Mouse (Mus musculus) liver, embryonic 15.5 days (tissue): ENCODE results near the gene 6430531B16Rik. TPM values are rescaled to one million over a fixed set of nuclear protein-coding genes. Genes with fewer than 3 reads are reported as not detected.

ENCODE experiments used
- ATAC-seq: fragments of 200-750 bp; cut with Nextera tagmentation; 2 replicates; pipeline ENCODE4 v1.8.0; 2017; ENCODE audit warnings: moderate number of reproducible peaks, mild to moderate bottlenecking, moderate library complexity; ENCODE audit not compliant: insufficient read depth
- H3K27ac ChIP-seq: fragments of 300-500 bp; sonication (generic); replicated peaks from 2 replicates; pipeline ENCODE4 v1.5.1; 2015; ENCODE audit warnings: mild to moderate bottlenecking, inconsistent platforms
- H3K27me3 ChIP-seq: fragments of 300-500 bp; sonication (generic); 2 replicates; pipeline ENCODE4 v1.6.1; 2015; ENCODE audit warnings: mild to moderate bottlenecking, inconsistent platforms
- H3K36me3 ChIP-seq: fragments of 300-500 bp; sonication (generic); replicated peaks from 2 replicates; pipeline ENCODE4 v1.6.1; 2015; ENCODE audit warnings: moderate library complexity, mild to moderate bottlenecking, inconsistent platforms
- H3K4me1 ChIP-seq: fragments of 300-500 bp; sonication (generic); replicated peaks from 2 replicates; pipeline ENCODE4 v1.6.1; 2015; ENCODE audit warnings: inconsistent platforms
- H3K4me2 ChIP-seq: fragments of 300-500 bp; sonication (generic); 2 replicates; pipeline ENCODE4 v1.6.1; 2015; ENCODE audit warnings: moderate library complexity, mild to moderate bottlenecking, inconsistent platforms
- H3K4me3 ChIP-seq: fragments of 300-500 bp; sonication (generic); replicated peaks from 2 replicates; pipeline ENCODE4 v1.5.1; 2015; ENCODE audit warnings: mild to moderate bottlenecking, inconsistent platforms
- H3K9ac ChIP-seq: fragments of 300-500 bp; sonication (generic); 2 replicates; pipeline ENCODE4 v1.6.1; 2015; ENCODE audit warnings: moderate library complexity, mild to moderate bottlenecking, inconsistent platforms
- H3K9me3 ChIP-seq: fragments of 300-500 bp; sonication (generic); replicated peaks from 2 replicates; pipeline ENCODE4 v1.6.1; 2016; ENCODE audit warnings: inconsistent platforms
- WGBS: fragments of 180-500 bp; shearing (Covaris S2); methylation state at CpG from one replicate; pipeline ENCODE4 v1.1.7; 2015; ENCODE audit warnings: mixed read lengths; ENCODE audit not compliant: insufficient replicate concordance; 5-methylcytosine and 5-hydroxymethylcytosine counted together
- polyA plus RNA-seq: library from polyadenylated mRNA; unstranded; fragments of >200 nt; fragmentation: Nextera tagmentation; extraction: Ambion mirVana; gene quantifications from 2 replicates; pipeline ENCODE4 v1.2.1, GENCODE M21; 2015

6430531B16Rik gene
- polyA plus RNA-seq, 1 experiment from 2014 or later = not detected

DNA sequence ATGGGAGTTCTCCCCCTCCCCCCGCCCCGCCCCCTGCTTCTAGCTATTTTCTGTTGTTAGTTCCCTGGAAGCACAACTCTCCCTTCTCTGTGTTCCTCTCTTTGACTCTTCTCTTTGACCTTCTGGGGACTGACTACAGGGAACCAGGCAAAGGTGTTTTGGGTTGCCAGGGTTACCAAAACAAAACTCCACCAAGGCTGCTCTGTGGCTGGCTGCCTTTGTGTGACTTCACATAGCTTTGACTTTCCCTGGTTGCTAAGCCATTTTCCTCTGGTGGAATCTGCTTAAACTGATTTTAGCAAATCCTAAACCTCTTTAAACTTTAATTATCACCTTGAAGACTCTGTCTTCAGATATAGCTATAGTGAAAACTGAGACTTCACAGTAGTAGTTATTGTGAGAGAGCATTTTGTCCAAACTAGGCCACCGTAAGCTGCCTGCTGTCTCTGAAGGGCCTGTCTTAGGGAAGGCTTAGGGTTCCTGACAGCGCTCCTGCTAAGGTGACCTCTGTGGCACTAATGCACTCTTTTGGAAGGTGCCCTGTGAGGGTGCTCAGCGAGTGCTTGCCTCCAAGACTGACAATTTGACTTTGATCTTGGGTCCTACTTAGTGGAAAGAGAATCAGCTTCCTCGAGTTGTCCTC lies 26.4 kb downstream of the 6430531B16Rik start:
- 72% methylated on average over 6 of the region's 6 CpGs for WGBS
- Histone ChIP-seq H3K4me2 (no peak overlapping the region; the same call in 1 of the 2 replicates), H3K27ac (no peak overlapping the region), H3K9ac (no peak overlapping the region), H3K36me3 (no peaks in the 10 kb centered on the region), H3K4me3 (no peak overlapping the region), H3K27me3 (peaks cover 29% of the 10 kb centered on the region), H3K9me3 (no peaks in the 10 kb centered on the region), H3K4me1 (peaks cover 31% of the 10 kb centered on the region)
- no peak for ATAC-seq

DNA sequence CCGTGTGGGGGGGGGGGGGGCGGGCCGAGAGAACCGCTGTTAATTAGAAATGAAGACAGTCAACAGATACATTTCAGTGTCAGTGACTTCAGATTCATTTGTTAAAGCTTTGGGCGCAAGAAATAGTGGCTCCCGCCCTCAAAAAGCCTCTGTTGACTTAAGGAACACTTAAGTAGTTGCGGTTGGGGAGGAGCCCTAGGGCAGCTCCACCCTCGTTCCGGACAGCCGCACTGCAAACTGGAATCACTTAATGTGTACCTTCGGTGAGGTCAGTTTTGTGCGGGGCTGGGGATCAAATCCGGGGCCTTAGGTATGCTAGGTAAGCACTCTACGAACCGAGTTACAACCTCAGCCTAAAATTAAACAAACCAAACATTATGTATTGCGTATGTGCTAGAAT lies 27.5 kb downstream of the 6430531B16Rik start:
- no peak for ATAC-seq
- Histone ChIP-seq H3K9me3 (no peaks in the 10 kb centered on the region), H3K9ac (peak overlapping the region; percentile 46; the same call in 1 of the 2 replicates), H3K27ac (no peak overlapping the region), H3K36me3 (no peaks in the 10 kb centered on the region), H3K4me1 (peaks cover 28% of the 10 kb centered on the region), H3K4me3 (peak overlapping the region; percentile 64), H3K27me3 (peaks cover 35% of the 10 kb centered on the region), H3K4me2 (peak overlapping the region; percentile 91)
- 3% methylated on average over 15 of the region's 16 CpGs for WGBS

DNA sequence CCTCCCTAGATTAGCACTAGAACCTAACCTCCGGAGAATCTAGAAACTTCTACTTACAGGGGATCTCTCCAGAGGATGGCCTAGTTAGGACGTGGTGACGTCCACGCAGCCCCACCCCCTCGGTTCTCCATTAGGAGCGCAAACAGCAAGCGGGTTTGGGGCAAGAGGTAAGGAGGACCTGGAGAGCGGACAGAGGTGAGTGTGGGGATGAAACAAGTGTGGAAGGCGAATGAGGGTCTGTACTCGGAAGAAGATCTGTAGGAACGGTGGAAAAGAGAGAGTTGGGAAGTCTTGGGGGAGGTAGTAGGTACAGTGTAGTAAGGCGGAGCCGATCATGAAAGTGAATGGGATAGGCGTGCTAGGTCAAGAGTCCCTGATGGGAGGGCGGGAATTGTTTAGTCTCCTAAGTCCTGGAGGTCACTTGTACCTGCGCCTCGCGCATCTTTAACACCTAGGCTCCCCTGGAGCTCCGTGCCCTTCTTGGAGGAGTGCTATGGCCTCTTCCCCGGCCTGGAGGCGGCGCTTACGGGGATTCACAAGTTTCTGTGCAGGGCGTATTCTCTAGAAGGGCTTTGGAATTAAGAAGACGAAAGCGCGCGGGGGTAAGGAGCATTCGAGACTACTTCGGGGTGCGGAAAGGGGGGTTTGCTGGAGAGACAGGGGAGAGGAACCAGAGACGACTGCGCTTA lies 28.1 kb downstream of the 6430531B16Rik start:
- no peaks in the 10 kb centered on the region for H3K9me3 ChIP-seq
- under 1% methylated on average over 33 of the region's 33 CpGs for WGBS
- peaks cover 42% of the 10 kb centered on the region for H3K27me3 ChIP-seq
- no peak overlapping the region; the same call in 1 of the 2 replicates for H3K27ac ChIP-seq
- H3K9ac ChIP-seq = peak overlapping the region; percentile 46; the same call in 1 of the 2 replicates
- peak overlapping the region; percentile 64 for H3K4me3 ChIP-seq
- H3K36me3 ChIP-seq = no peaks in the 10 kb centered on the region
- H3K4me1 ChIP-seq = peaks cover 21% of the 10 kb centered on the region
- peak; percentile 77 for ATAC-seq
- H3K4me2 ChIP-seq = peak overlapping the region; percentile 91

DNA sequence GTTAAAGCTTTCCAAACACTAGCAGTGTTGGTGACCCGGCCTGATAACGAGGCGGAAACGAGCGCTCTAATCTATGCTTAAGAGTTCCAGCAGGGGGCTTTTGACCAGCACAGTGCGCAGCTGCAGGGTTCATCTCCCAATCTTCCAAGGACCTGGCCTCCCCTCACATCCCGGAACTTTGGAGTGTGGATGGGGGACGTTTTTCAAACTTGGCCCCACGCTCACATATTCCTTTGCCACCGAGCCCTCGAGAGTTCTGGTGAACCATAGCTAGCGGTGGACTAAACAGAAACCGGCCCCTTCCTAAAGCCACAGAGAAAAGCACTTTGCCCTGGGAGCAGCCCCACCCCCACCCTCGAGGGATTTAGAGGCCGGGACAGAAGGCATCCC lies 28.7 kb downstream of the 6430531B16Rik start:
- H3K4me1 ChIP-seq = peaks cover 16% of the 10 kb centered on the region
- peak; percentile 51; the same call in 1 of the 2 replicates for ATAC-seq
- H3K36me3 ChIP-seq = no peaks in the 10 kb centered on the region
- H3K4me2 ChIP-seq = peak overlapping the region; percentile 91
- no peaks in the 10 kb centered on the region for H3K9me3 ChIP-seq
- H3K27me3 ChIP-seq = peaks cover 47% of the 10 kb centered on the region
- H3K27ac ChIP-seq = no peak overlapping the region
- H3K9ac ChIP-seq = peak overlapping the region; percentile 46; the same call in 1 of the 2 replicates
- peak overlapping the region; percentile 64 for H3K4me3 ChIP-seq
- WGBS = under 1% methylated on average over 15 of the region's 15 CpGs

DNA sequence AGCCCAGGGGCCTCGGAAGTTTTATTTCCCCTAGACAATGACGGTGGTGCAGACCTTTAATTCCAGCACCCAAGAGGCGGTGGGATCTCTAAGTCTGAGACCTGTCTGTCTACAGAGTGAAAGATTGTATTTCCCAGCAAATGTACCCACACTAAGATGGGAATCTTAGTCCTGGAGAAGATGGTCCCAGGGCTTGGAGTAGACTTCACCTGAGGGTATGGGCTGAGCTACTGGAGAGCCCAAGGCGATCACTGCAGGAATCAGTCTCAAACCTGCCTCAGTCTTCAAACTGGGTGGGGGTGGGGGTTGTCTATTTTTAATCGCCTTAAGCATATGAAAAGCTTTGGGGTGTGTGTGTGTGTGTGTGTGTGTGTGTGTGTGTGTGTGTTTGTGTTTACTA lies 32.5 kb downstream of the 6430531B16Rik start:
- 29% methylated on average over 5 of the region's 5 CpGs for WGBS

DNA sequence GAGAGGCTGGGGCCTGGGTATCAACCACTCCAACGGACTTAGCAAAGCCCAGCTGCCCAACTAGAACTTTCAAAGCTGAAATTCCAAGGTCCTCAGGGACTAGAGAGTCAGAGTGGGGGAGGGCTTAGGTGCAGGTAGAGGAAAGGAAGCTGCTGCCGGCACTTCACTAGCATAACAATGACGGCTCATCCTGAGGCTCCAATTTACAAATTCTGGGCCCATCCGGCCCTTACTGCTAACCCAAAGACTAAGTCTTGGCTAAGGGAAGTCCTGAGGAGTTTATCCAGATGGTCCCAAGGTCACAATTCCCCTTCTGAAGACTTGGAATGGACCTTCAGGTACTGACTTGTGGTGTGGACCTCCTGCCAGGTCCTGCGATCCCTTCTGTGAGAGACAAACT lies 33.0 kb downstream of the 6430531B16Rik start:
- no peak overlapping the region for H3K4me2 ChIP-seq
- peaks cover 8% of the 10 kb centered on the region for H3K4me1 ChIP-seq
- H3K9ac ChIP-seq = no peak overlapping the region
- H3K27ac ChIP-seq = no peak overlapping the region
- no peak overlapping the region for H3K4me3 ChIP-seq
- no peaks in the 10 kb centered on the region for H3K36me3 ChIP-seq
- no peaks in the 10 kb centered on the region for H3K9me3 ChIP-seq
- 19% methylated on average over 5 of the region's 5 CpGs for WGBS
- H3K27me3 ChIP-seq = peaks cover 91% of the 10 kb centered on the region
- no peak for ATAC-seq

More for the DNA sequence above, 32.5 kb downstream of the 6430531B16Rik start:
- Histone ChIP-seq H3K9me3 (no peaks in the 10 kb centered on the region), H3K27me3 (peaks cover 85% of the 10 kb centered on the region), H3K36me3 (no peaks in the 10 kb centered on the region), H3K4me3 (no peak overlapping the region), H3K9ac (no peak overlapping the region), H3K4me2 (no peak overlapping the region), H3K4me1 (peaks cover 13% of the 10 kb centered on the region), H3K27ac (no peak overlapping the region)
- no peak for ATAC-seq

DNA sequence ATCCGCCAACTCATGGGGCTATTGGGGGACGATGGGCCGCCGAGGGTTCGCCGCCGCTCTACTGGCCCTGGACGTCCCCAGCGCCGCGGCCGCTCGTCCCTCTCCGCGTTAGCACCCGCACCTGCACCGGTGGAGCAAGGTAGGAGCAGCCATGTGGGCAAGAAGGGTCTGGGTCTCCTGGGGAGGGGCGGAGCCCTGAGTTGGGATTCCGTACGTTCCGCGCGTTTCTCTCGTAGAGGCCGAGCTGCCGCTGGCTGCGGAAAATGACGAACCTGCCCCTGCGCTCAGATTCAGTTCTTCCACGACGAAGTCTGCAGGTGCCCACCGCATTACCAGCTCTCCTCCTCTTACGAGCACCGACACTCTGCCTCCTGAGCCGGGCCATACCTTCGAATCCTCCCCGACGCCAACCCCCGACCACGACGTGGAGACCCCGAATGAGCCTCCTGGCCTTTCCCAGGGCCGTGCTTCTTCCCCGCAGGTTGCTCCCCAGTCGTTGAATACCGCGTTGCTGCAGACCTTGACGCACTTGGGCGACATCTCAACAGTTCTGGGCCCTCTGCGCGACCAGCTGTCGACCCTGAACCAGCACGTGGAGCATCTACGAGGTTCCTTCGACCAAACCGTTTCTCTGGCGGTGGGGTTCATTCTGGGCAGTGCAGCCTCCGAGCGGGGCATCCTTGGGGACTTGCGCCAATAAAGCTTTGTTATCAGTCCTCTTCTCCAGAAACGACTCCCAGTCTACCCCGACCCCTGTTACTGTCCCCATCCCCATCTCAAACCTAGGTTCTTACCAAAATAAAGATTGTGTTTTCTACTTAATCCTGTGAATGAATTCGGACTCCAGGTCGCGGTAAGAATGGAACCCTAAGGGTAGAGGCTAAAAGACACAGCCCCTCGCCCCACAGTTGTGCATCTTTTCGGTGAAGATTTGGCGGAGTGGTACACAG lies 34.0 kb downstream of the 6430531B16Rik start:
- H3K9me3 ChIP-seq = no peaks in the 10 kb centered on the region
- no peaks in the 10 kb centered on the region for H3K36me3 ChIP-seq
- peak overlapping the region; percentile 15; the same call in 1 of the 2 replicates for H3K4me3 ChIP-seq
- H3K9ac ChIP-seq = no peak overlapping the region
- H3K27ac ChIP-seq = no peak overlapping the region
- peaks cover 91% of the 10 kb centered on the region for H3K27me3 ChIP-seq
- peaks cover under 1% of the 10 kb centered on the region; the same call in 1 of the 2 replicates for H3K4me1 ChIP-seq
- peak overlapping the region; percentile 35 for H3K4me2 ChIP-seq
- ATAC-seq = no peak
- WGBS = 4% methylated on average over 68 of the region's 68 CpGs

DNA sequence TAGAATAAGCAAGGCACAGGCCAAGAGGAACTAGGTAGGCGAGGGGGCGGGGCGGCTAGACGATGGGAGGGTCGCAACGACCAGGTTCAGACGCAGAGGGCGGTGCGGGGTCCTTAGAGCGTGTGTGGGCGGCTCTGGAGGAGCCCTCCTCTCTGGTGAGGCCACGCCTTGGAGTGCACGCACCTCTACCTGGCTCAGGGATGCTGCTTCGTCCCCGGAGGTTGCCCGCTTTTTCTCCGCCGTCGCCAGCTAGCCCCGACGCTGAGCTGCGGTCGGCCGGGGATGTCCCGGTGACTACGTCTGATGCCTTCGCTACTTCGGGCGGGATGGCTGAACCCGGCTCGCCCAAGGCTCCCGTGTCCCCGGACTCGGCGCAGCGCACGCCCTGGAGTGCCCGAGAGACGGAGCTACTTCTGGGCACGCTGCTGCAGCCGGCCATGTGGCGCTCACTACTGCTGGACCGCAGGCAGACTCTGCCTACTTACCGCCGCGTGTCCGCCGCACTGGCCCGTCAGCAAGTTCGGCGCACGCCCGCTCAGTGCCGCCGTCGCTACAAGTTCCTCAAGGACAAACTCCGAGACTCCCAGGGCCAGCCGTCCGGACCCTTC lies 34.8 kb downstream of the 6430531B16Rik start, which contains the start of gene Utf1:
Gene Utf1, plus strand, starts transcription at position 116 of the 608 bp plus-strand sequence.
- Histone ChIP-seq H3K4me1 (no peaks in the 10 kb centered on the region; the same call in 1 of the 2 replicates), H3K4me3 (peak within 1 kb of the TSS; percentile 15; the same call in 1 of the 2 replicates), H3K27ac (no peak within 1 kb of the TSS), H3K4me2 (peak within 1 kb of the TSS; percentile 35), H3K36me3 (no peaks in the 10 kb centered on the region), H3K9me3 (no peaks in the 10 kb centered on the region), H3K9ac (no peak within 1 kb of the TSS), H3K27me3 (peaks cover 83% of the 10 kb centered on the region)
- ATAC-seq = no peak
- 2% methylated on average over 59 of the region's 59 CpGs for WGBS

DNA sequence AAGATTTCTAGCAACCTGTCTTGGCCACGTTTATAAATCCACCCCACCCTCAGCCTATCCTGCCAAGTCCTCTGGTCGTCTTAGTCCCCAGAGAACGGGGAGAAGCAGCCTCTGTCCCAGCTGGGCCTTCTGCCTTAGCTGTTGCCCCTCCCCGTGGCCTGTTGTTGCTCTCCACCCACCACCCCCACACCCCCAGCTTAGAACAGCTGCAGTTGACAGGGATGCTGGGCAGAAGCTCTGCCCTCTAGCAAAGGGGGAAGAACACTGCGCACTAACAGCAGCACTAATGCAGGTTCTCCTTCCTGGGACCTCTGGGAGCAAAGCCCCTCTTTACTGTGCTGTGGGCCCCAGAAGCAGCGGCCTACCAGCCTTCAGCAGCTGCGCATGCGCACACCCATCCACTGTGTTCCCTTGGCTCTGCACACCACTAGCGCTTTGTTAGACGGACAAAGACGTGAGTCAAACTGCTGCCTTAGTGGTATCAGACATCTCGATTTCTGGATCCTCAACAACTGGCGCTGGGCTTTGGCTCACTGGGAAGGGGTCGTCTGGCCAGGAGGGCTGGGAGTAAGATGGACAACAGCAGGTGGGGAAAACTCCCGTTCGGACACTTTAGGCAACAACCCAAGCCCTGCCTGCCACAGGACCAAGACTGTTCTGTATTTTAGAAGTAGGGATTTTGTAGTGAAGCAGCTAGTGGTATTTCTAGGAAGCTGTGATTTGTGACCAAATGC lies 37.9 kb downstream of the 6430531B16Rik start:
- no peak for ATAC-seq
- H3K27ac ChIP-seq = no peak overlapping the region
- H3K9me3 ChIP-seq = no peaks in the 10 kb centered on the region
- no peaks in the 10 kb centered on the region for H3K36me3 ChIP-seq
- peaks cover 54% of the 10 kb centered on the region for H3K27me3 ChIP-seq
- no peak overlapping the region for H3K4me2 ChIP-seq
- H3K4me1 ChIP-seq = no peaks in the 10 kb centered on the region; the same call in 1 of the 2 replicates
- WGBS = 60% methylated on average over 16 of the region's 16 CpGs
- no peak overlapping the region for H3K9ac ChIP-seq
- no peak overlapping the region for H3K4me3 ChIP-seq

DNA sequence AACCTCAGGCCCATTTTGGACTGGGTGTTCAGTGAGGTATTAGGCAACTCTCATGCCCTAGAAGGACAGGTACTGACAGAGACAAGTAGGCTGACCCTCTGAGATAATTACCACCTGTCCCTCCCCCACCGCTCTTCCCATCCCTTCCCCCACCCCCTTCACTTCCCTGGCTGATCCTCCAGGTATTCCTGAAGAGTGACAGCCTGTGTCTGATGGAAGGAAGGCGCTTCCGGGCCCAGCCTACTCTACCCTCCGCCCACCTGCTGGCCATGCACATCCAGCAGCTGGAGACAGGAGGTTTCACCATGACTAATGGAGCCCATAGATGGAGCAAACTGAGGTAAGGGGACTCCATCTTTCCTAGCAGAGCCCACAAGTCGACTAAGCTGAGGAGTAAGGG lies 40.7 kb downstream of the 6430531B16Rik start:
- H3K4me1 ChIP-seq = no peaks in the 10 kb centered on the region
- no peaks in the 10 kb centered on the region for H3K36me3 ChIP-seq
- peaks cover 26% of the 10 kb centered on the region for H3K27me3 ChIP-seq
- H3K9ac ChIP-seq = no peak overlapping the region
- WGBS = 45% methylated on average over 5 of the region's 5 CpGs
- ATAC-seq = no peak
- no peak overlapping the region for H3K4me2 ChIP-seq
- H3K9me3 ChIP-seq = no peaks in the 10 kb centered on the region
- H3K27ac ChIP-seq = no peak overlapping the region
- H3K4me3 ChIP-seq = no peak overlapping the region
